Mouse (Mus musculus) brain, adult 10 weeks (tissue): ENCODE measurements around the gene Tbx6. TPM values are rescaled to one million over a fixed set of nuclear protein-coding genes. Genes with fewer than 3 reads are reported as not detected.

Source experiments
- polyA plus RNA-seq: library from polyadenylated mRNA; stranded (reverse); fragments of 350-450 nt; fragmentation: Illumina TruSeq; extraction: RNeasy Lipid Tissue Mini Kit (QIAGEN cat#74804); gene quantifications from one replicate; pipeline ENCODE4 v1.2.3, GENCODE M21; 2015; ENCODE audit warnings: low read depth, low replicate concordance

Gene Tbx6
- 1.5 TPM for polyA plus RNA-seq

DNA sequence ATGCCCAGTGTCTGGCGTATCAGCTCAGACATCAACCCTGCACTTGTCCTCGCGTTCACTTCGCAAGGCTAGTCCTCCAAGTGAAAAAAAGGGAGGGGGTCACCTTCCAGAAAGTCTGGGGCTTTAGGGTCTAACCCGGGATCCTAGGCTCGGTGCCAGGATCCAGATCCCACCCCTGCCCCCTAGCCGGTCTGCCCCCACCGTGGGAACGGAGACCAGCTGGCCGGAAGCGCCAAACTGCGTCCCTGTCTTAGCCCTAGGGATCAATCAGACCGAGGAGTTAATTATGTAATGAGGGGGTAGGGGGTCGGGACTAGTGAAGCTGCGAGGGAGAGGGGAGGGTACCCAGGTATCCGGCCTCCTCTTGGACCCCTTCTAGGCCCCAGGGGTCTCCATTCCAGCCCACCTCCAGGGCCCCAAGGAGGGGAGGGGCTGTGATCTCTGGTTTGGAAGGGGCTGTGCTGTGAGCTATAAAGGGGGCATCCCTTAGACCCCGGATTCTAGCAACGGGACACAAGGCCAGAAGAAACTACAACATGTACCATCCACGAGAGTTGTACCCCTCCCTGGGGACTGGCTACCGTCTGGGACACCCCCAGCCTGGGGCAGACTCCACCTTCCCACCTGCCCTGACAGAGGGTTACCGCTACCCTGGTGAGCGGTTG is at the start of gene Tbx6:
Gene Tbx6, plus strand, starts transcription at position 513 of the 665 bp plus-strand sequence.

GRCm38 (mm10) chr7:126759050-126759671 is 22.1 kb upstream of the Tbx6 start, which contains the start of gene Mapk3:
Gene Mapk3 (plus strand): TSS chr7:126759601.

DNA sequence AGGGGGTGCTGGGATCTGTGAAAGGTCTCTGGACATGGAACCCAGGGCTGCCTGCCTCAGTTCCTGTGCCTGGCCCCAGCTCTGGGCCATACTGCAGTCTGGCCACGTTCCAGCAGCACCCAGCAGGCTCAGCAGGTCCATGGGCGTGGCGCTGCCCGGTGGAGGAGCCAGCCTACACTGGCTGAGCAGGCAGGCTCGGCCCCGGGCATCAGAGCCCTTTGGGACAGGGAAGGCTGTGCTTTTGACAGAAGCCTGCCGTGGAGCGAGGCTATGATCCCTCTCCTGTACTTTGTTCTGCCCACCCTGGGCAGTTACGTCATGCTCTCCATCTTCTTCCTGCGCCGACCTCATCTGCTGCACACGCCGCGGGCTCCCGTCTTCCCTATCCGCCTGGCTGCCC is 15.1 kb upstream of the Tbx6 start, which contains the start of gene Gdpd3:
Gene Gdpd3, plus strand, starts transcription at position 134 of the 400 bp plus-strand sequence.

GRCm38 (mm10) chr7:126776598-126777057 is 4.7 kb upstream of the Tbx6 start, which contains the start of gene Ypel3:
Gene Ypel3 (plus strand): TSS chr7:126776955.

DNA sequence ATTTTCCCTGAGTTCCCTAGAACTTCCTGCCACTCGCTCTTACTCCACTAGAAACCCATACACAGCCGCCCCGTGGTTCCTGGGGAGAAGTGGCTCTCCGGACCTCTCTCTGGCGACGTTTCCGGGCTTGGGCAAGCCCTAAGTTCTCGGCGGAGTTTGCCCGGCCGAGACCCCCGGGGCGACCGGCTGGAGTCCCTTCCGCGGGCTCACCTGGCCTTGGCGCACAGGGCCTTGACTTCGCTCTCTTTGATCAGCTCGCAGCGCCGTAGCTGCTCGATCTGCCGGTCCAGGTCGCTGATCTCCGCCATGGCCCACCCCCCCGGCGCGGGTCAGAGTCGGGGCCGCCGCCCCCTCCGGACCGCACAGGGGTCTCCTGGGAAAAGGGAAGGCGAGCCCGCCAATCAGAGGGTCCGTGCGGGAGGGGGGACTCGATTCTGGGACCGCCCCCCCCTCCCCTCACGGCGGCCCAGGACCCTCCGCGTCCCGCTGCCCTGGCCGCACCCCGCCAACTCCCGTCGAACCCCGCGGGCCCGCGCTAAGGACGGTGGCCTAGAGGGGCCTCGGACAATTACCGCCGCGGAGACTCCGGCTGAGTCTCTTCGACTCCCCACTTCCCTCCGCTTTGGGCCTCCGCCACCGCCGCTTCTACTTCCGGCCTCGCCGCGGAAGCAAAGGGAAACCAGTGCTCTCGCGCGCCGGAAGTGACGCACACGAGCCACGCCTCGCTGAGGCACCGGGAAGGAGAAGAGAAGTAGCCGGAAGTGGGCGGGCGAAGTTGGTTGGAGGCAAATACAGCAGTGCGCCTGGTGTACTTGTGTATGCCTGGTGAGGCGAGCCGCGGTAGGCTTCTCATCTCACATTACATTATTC is 10.8 kb downstream of the Tbx6 start, which contains the start of gene Ppp4c:
Gene Ppp4c, minus strand, starts transcription at position 646 of the 870 bp plus-strand sequence.

DNA sequence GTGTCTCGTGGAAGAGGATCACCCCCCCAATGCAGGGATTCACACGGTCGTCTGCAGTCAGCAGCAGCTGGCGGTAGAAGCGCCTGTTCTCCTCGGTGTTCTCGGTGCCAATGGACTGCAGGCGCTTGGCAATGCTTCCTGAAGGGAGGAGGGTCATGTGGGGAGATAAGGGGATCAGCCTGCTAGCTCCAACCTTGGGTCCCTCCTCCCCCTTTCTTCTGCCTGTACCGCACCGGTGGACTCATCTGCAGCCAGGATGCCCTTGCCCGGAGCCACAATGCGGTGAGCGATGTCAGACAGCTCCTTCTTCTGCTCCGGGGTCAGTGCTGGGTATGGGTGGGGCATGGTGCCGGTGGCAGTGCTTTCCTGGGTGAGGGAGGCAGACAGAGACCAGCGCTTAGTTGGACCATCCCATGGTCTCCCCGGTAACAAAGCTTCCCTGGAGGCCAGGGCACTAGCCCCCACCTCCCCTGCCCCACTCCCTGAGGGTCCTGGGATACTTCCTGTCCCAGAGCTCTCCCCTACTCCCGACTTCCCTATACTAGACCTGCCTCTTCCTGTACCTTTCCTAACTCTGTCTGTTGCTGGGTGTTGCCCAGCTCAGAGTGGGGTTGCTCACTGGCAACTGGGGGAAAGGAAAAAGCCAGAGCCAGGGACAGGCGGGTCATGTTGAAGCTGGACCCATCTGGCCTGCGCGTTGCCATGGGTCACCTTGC is 16.3 kb downstream of the Tbx6 start, which contains the start of gene Fam57b:
Gene Fam57b, plus strand, starts transcription at position 258 of the 716 bp plus-strand sequence.

DNA sequence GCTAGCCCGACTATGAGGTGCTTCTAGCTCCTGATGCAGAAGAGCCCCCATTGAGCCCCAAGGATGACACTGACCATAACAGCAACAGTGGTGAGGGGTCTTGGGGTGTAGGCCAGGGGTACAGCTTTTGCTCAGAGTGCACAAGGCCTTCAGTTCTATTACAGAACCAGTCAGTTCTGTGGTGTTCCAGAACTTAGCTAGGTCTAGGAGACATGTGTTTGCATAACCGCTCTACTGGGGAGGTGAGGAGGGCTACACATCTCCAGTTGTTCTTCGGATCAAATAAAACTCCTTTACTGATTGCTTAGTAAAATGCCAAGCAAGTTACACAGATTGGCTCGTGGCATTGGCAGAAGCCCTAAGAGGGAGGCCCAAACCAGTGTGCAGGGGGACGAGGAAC is 50.3 kb downstream of the Tbx6 start, which contains the start of gene 4930451I11Rik:
Gene 4930451I11Rik, minus strand, starts transcription at position 101 of the 400 bp plus-strand sequence.

Other genes starting within 250 kb of the Tbx6 start
- 135 TPM for gene Eif3c, start 215.1 kb upstream of the Tbx6 start, polyA plus RNA-seq
- gene Apobr, start 196.5 kb upstream of the Tbx6 start, polyA plus RNA-seq: 0.80 TPM
- 21.6 TPM for gene Cln3, start 195.7 kb upstream of the Tbx6 start, polyA plus RNA-seq
- gene Il27, start 186.5 kb upstream of the Tbx6 start, polyA plus RNA-seq: not detected
- gene Nupr1, start 150.6 kb upstream of the Tbx6 start, polyA plus RNA-seq: 19.3 TPM
- 22.6 TPM for gene Sgf29, start 132.2 kb upstream of the Tbx6 start, polyA plus RNA-seq
- 21.5 TPM for gene Sult1a1, start 105.1 kb upstream of the Tbx6 start, polyA plus RNA-seq
- gene Bola2, start 86.1 kb upstream of the Tbx6 start, polyA plus RNA-seq: 64.2 TPM
- gene Slx1b, start 85.7 kb upstream of the Tbx6 start, polyA plus RNA-seq: 14.6 TPM
- 136 TPM for gene Coro1a, start 73.7 kb upstream of the Tbx6 start, polyA plus RNA-seq
- gene Mapk3, start 21.9 kb upstream of the Tbx6 start, polyA plus RNA-seq: 169 TPM
- 2.1 TPM for gene Gdpd3, start 15.1 kb upstream of the Tbx6 start, polyA plus RNA-seq
- 387 TPM for gene Ypel3, start 4.5 kb upstream of the Tbx6 start, polyA plus RNA-seq
- 61.6 TPM for gene Ppp4c, start 11.0 kb downstream of the Tbx6 start, polyA plus RNA-seq
- gene Fam57b, start 16.2 kb downstream of the Tbx6 start, polyA plus RNA-seq: 55.7 TPM
- gene 4930451I11Rik, start 50.2 kb downstream of the Tbx6 start, polyA plus RNA-seq: not detected
- gene Doc2a, start 65.9 kb downstream of the Tbx6 start, polyA plus RNA-seq: 32.7 TPM
- gene Hirip3, start 80.5 kb downstream of the Tbx6 start, polyA plus RNA-seq: 46.0 TPM
- gene Ino80e, start 80.9 kb downstream of the Tbx6 start, polyA plus RNA-seq: 57.0 TPM
- gene Taok2, start 103.2 kb downstream of the Tbx6 start, polyA plus RNA-seq: 79.3 TPM
- 29.0 TPM for gene Tmem219, start 141.4 kb downstream of the Tbx6 start, polyA plus RNA-seq
- gene Kctd13, start 147.4 kb downstream of the Tbx6 start, polyA plus RNA-seq: 159 TPM
- 39.0 TPM for gene Asphd1, start 168.1 kb downstream of the Tbx6 start, polyA plus RNA-seq
- gene Sez6l2, start 169.1 kb downstream of the Tbx6 start, polyA plus RNA-seq: 234 TPM
- 168 TPM for gene Cdipt, start 194.4 kb downstream of the Tbx6 start, polyA plus RNA-seq
- gene Cdiptos, start 194.6 kb downstream of the Tbx6 start, polyA plus RNA-seq: 0.82 TPM
- 4.3 TPM for gene Mvp, start 233.1 kb downstream of the Tbx6 start, polyA plus RNA-seq
- not detected for gene Pagr1b, start 235.0 kb downstream of the Tbx6 start, polyA plus RNA-seq
- 21.8 TPM for gene Pagr1a, start 235.9 kb downstream of the Tbx6 start, polyA plus RNA-seq
- 57.4 TPM for gene Gm42742, start 239.6 kb downstream of the Tbx6 start, polyA plus RNA-seq
- gene Prrt2, start 239.7 kb downstream of the Tbx6 start, polyA plus RNA-seq: 205 TPM
- 137 TPM for gene Maz, start 245.6 kb downstream of the Tbx6 start, polyA plus RNA-seq